Mouse (Mus musculus) urinary bladder, adult 2 months (tissue): ENCODE results near the gene Ubl7. TPM values are rescaled to one million over a fixed set of nuclear protein-coding genes. Genes with fewer than 3 reads are reported as not detected.
A peak's percentile ranks its signal among the peaks of the same experiment; 100 is the strongest.

Source experiments
- DNase-seq: peaks from one replicate; pipeline ENCODE4 v3.0.0; 2022; ENCODE audit warnings: low spot score
- polyA plus RNA-seq: library from polyadenylated mRNA; depleted of rRNA; stranded (reverse); fragments of >200 nt; gene quantifications from 2 replicates; pipeline ENCODE4 v1.2.3, GENCODE M21; 2012

Ubl7 gene
- polyA plus RNA-seq, 1 experiment, result 69.2 TPM

- no peak for DNase-seq
Measured at GRCm38 (mm10) chr9:57912571-57912970, 1.8 kb downstream of the Ubl7 start.

DNA sequence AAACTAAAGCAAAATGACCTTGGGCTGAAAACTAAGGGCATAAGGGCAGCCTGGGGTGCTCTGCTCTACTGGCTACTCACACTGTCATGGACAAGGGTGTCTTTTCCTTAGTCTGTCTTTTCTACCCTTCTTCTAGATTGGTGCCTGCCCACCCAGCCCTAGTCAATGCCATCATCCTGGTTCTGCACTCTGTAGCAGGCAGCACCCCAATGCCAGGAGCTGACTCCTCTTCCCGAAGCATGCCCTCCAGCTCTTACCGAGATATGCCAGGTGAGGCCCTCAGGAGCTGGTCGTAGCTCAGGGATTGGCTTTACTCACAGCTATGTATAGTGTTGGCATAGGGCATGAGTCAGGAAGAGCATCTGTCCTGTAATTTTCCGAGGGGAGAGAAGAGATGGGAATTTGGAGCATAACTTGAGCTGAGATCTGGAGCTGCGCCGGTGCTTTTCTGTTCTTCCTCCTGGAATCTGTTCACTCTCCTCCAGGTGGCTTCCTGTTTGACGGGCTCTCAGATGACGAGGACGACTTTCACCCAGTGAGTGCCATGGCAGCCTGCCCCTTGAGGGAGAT, 10.8 kb downstream of the Ubl7 start:
- DNase-seq, result no peak

DNA sequence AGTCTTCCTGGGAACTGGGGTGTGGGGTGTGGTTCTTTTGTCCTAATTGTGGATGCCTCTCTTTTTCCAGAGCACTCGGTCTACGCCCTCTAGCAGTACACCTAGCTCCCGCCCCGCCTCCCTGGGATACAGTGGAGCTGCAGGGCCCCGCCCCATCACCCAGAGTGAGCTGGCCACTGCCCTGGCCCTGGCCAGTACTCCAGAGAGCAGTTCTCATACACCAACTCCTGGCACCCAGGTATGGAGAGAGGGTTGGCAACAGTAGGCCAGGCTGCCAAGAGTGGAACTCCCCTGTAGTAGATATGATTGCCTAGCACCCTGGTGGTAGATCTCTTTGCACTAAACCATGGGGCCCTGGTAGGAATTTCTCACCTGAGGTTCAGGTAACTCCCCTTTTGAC, 11.6 kb downstream of the Ubl7 start:
- no peak for DNase-seq

DNA sequence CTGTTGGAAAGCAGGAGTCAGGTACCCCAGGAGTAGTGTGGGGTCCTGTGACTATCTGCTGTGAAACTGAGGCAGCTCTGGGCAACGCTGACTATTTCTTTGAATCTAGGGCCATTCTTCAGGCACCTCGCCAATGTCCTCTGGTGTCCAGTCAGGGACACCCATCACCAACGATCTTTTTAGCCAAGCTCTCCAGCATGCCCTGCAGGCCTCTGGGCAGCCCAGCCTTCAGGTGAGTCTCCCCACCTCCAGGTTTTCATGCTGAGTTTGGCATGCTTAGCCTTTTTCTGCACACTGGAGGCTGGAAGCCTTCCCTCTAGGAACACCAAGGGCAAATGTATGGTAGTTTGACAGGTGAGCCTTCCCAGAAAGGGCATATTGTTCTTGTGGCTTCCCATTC, 12.3 kb downstream of the Ubl7 start:
- DNase-seq, result no peak

GRCm38 (mm10) chr9:57931166-57931767, 20.5 kb downstream of the Ubl7 start:
- no peak for DNase-seq

DNA sequence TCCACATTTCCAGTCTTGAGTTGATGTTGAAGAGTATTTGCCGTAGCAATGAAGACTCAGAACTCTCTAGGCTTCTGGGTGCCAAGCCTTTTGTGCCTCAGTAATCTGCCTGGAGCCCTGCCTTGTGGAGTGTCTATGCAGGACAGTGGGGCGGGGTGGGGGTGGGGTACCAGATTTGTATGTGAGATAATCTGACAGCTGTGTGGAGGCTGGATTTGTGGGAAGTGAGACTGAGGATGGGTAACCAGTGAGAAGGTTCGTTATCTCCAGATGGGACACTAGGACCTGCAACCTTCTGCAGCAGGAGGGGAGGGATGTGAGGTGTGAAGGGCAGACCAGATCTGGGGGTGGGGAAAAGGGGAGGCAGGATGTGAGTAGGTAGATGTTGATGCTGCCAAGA, 21.5 kb downstream of the Ubl7 start:
- DNase-seq, result no peak

- DNase-seq, result no peak
Measured at GRCm38 (mm10) chr9:57932831-57933602, 22.2 kb downstream of the Ubl7 start.

GRCm38 (mm10) chr9:57935683-57936437, 25.1 kb downstream of the Ubl7 start:
- DNase-seq, result peak; percentile 64

- DNase-seq, result no peak
Measured at GRCm38 (mm10) chr9:57937171-57937570, 26.4 kb downstream of the Ubl7 start.

DNA sequence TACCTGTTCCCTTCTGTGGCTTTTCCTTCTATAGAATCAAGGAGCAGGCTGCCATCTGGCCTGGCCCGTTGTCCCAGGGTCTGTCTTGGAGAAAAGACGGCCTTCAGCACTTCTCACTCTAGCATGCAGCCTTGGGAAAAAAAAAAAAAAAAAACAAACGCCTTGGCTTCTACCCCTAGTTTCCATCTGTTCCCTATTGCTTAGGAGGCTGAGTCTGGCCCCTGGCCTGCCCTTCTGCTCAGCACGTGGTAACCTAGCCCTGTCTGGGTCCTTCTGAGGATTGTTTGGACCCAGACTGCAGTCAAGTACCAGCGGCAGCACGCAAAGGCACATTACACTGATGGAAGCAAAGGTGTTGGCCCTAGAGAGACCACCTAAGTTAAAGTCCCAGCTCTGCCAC, 26.9 kb downstream of the Ubl7 start:
- DNase-seq, result no peak

DNA sequence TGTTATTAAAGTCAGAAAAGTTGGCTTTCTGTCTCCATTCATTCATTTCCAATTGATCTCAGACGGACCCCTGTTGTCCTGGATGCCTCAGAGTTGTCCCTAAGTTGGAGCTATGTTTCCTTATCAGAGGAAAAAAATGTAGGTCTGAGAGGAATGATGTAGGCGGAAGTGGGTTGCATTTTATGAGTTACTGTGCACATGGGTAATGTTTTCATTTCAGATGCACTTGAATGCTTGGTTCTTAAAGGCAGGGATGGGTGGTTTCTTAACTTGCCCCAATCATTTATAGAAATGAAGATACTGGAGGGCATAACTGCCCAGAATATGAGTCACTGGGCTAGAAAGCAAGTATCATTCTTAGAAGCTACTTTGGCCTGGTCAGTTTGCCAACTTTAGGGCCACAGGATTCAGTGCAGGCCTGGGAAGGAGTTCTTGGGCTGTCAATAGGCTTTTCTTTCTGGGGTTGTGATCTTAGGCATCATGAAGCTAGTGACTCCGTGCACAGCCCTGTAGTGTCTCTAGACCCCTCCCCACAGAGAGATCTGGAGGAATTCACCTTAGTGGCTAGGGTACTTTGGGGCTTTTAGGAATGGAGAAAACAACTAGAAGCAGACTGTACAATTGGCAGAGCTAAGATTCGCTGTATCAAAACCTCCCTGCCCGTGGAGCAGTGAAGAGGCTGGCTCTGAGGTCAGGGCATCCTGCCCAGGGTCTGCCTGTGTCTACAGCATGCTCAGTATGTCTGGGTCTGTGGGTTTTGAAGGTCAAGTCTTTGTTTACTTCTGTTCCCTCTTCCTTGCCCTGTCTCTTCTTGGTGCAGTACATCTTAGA, 27.7 kb downstream of the Ubl7 start:
- DNase-seq, result no peak

DNA sequence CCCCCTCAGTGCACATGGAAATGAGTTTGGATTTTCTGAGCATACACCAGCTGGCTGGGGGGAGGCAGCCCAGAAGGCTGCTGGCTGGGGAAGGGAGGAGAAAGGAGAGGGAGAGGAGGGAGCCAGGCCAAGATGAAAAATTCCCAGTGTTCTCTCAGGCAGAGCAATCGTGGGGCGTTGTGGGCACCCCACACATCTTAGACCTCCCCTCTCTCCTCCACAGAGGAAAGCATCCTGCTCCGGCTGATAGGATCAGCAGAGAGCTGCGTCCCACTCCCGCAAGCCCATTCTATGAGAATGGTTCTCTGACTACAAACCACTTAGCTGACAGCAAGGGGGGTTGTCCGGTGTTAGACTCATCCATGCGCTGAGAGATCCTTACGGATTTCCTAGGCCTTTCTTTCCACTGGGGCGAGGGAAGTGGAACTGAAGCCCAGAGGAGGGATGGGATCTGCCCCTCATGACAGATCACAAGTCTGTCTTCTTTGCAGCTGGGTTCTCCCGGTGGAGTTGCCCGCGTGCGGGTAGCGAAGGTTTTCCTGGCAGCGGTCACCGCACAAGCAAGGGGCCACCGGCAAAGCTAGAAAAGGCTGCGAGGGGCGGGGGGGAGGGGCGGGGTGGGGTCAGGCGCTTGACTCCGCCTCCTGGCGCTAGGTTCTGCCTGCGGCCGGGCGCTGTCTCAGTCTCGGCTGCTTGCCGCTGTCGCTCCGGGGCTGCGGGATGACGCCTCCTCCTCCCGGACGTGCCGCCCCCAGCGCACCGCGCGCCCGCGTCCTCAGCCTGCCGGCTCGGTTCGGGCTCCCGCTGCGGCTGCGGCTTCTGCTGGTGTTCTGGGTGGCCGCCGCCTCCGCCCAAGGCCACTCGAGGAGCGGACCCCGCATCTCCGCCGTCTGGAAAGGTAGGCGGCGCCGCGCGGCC, 28.9 kb downstream of the Ubl7 start, which contains the start of gene Sema7a:
Gene Sema7a (plus strand): TSS at position 682 of the 918 bp plus-strand sequence.
- peak; percentile 69 for DNase-seq

GRCm38 (mm10) chr9:57940349-57940794, 29.6 kb downstream of the Ubl7 start:
- DNase-seq, result no peak

DNA sequence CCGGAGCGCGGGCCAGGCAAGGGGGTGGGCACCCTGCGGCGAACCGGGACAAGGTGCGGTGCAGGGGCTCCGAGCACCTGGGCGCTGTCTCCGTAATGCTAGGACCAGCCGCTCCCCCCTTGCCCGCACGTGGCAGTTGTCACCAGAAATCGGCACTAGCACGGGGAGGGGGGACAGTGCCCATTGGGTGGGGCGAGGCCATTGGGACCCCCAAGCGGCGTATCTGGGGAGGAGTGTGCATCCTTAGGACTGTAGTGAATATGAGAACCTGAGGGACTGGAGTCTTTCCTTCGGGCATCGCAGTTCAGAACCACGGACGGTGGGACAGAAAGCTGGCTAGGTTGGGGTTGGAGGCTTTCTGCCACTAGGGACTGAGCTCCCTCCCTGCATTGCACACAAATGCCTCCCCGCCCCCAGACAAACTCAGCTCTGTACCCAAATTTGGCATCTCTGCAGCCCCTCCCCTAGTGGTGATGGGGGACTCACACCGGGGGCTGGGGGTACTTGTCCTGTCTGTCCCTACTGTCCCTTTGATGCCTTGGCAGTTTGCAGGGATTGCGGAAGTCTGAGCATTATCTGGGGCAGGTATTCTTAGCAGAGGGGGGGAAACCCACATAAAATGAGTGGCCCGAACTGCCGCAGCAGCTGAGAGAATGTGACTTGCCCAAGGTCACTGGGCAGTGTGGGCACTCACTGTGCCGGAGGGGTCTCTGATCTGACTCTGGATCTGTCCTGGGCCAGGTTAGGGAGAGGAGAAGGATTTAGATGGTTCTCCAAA, 30.3 kb downstream of the Ubl7 start:
- DNase-seq, result no peak

DNA sequence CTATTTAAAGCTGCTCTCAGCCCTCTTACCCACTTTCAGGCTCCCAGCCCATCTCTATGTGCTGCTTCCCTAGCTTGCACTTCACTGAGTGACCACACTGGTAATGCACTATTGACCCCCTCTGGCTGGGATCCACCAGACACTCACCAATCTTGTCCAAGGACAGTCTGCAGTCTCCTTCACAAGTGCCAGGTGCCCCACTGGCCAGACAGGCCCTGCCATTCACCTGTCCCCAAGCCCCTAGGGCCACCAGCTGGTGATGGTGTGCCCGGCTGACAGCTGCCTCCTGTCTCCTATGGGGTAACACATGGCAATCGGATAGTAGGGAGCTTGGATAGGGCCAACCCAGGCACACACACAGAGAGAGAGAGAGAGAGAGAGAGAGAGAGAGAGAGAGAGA, 31.3 kb downstream of the Ubl7 start:
- DNase-seq, result no peak

GRCm38 (mm10) chr9:57943067-57943466, 32.3 kb downstream of the Ubl7 start:
- DNase-seq, result no peak

DNA sequence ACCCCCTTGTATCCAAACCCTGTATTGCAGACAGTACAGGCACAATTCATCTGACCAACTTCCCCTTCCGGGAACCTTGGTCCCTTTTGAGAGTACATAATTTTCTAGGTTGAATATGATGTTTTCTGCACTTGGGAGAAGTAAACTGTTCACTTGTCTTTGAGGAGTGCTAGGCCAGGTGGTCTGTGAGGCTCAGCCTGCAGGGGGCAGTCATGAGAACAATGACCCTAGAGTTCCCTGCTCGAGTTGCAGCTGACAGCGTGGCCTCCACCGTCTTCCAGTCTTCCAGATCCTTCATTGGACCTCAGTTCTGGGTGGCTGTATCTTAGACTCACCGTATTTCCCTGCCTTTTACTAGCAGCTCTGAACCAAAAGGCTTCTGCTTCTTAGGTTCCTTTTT, 33.8 kb downstream of the Ubl7 start:
- no peak for DNase-seq

DNA sequence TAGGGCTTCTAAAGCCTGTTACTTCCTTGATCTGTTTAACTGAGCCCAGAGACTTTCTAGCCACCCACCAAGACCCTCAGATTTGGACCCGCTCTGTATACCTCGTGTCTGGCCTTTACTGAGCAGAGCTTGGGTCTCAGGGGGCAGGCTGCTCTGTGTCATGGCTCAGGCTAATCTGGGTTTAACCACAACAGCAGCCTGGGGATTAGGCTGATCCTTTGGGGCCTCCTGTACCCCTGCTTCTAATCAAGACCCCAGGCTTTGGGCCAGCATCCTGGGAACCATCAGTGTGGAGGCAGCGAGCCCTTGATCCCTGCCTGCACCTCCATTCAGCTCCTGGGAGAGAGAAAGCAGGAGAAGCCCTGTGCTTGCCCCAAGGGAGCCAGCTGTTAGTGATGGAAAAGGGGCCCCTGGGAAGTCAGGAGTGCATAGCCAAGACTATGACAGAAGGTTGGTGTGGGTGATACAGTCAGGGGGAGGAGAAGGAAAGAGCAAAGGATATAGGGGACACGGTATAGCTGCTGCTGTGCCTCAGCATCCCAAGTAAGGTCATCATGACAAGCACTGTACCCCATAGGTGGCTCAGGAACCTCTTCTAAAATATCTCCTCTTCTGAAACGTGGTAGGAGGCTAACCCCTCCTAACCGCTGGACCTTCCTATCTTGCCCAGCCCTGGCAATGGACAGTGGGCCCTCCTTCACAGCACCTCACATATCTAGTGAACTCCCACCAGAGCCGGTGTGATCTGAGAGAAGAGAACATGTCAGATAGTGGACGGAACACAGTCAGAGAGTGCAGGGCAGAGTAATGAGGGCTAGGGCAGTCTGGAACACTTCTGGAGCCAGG, 35.2 kb downstream of the Ubl7 start:
- DNase-seq, result no peak
